Mouse (Mus musculus) Patski (cell line): Measurements from ENCODE around the gene Stx6. TPM values are rescaled to one million over a fixed set of nuclear protein-coding genes. Genes with fewer than 3 reads are reported as not detected.
A peak's percentile ranks its signal among the peaks of the same experiment; 100 is the strongest.

Source experiments
- ATAC-seq: fragments of 100-300 bp; one replicate; pipeline ENCODE4 v1.8.0; 2021
- CTCF ChIA-PET: fragments of 350-600 bp; sonication (Branson Sonifier 250); formaldehyde crosslinking; loops from one replicate; lab custom pipeline; 2022; ENCODE audit warnings: inconsistent platforms; lab: Charles Lee
- POLR2A ChIA-PET: fragments of 350-600 bp; sonication (Branson Sonifier 250); formaldehyde crosslinking; loops from one replicate; lab custom pipeline; 2022; ENCODE audit warnings: antibody characterized with exemption, inconsistent platforms; lab: Charles Lee
- DNase-seq: peaks from one replicate; pipeline ENCODE4 v3.0.0-alpha.2; 2011; ENCODE audit warnings: low read depth, low spot score
- H3K27me3 ChIP-seq: fragments of 371-371 bp; one replicate; pipeline ENCODE4 v1.5.1; 2021
- CTCF ChIP-seq: fragments of 100-300 bp; IDR thresholded peaks from one replicate; pipeline ENCODE4 v1.5.1; 2021
- in situ Hi-C: fragments of 300-500 bp; cut with MboI; formaldehyde crosslinking; loops from 3 replicates; pipeline ENCODE4 v1.11.1; 2018; ENCODE audit warnings: low pct_unique_long_range_greater_than_20kb, mixed read lengths
- polyA plus RNA-seq: library from polyadenylated mRNA; unstranded; gene quantifications from one replicate; pipeline ENCODE4 v1.2.3, GENCODE M21; 2021

Stx6 gene
- polyA plus RNA-seq, 1 experiment from 2014 or later, result 52.1 TPM

DNA sequence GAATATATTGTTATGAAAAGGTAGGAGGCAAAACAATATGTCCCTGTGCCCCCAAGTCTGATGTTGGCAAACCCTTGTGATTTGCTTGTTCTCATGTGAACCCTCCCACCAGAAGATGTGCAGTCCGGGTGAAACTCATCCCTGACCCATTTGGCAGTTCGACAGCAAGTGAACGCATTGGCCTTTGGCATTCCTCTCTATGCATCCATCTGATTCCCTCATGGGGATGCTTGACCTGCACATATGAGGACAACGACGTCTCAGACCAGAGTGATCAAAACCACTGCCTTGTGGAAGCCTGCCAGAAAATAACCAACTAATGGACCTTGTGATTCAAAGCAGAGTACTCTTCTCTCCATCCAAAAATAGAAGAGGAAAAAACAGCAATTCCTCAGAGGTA lies 31.8 kb upstream of the Stx6 start:
- DNase-seq (no peak), ATAC-seq (no peak)
- in situ Hi-C loops, result no loop called here
- ChIA-PET CTCF (interaction anchor here (1.0 kb wide), 1 partner anchor 10 kb away, joined by 4 read pairs; no protein-coding TSS in a partner anchor), POLR2A (no interaction called here)
- no peak for TF ChIP-seq CTCF
- H3K27me3 ChIP-seq, result no peaks in the 10 kb centered on the region

DNA sequence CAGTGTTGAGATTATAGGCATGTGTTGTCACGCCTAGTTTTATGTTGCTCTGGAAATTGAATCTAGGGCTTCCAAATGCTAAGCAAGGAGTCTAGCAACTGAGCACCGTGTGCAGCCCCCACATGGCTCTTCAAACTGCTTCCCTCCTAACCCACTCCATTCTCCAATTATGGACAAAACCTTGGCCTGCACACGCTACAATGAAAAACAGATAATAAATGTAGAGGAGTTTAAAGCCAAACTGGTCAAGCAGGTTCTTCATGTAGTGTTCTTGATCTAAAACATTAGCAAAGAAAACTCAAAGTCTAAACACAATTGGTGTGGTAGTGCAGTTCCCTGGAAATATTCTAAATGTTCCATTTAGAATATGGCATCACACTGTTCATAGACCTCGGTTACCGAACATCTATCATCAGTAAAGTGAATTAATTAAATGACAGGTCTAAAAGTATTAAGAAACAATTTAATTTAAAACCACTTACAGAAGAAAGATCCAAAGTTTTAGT lies 31.0 kb upstream of the Stx6 start:
- TF ChIP-seq CTCF, result no peak
- DNase-seq (no peak), ATAC-seq (no peak)
- POLR2A ChIA-PET, result no interaction called here
- H3K27me3 ChIP-seq, result no peaks in the 10 kb centered on the region
- CTCF ChIA-PET, result no interaction called here
- in situ Hi-C loops, result no loop called here

DNA sequence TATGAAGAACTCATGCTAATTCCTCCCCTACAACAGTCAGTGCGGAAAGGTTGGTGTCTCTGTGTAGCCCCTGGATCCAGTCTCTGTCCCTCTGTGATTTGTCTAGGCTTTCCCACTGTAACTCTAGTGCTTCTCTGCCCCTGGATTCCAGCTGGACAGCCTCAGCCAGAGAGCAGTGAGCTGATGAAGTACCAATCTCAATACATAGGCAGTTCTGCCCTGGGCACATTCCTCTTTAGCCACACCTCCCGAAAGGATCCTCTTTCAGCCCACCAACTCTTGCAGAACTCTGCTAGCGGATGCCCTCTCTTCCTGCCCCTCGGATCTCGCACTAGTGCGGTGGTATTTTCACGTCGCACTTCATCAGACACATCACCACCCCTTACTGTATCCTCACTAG lies 23.6 kb upstream of the Stx6 start:
- H3K27me3 ChIP-seq, result no peaks in the 10 kb centered on the region
- ChIA-PET POLR2A (no interaction called here), CTCF (interaction anchor here (1.0 to 1.1 kb wide), 3 partner anchors 11 to 108 kb away, joined by 3 read pairs; no protein-coding TSS in a partner anchor)
- no peak for TF ChIP-seq CTCF
- no peak for ATAC-seq
- in situ Hi-C loops, result no loop called here
- no peak for DNase-seq

DNA sequence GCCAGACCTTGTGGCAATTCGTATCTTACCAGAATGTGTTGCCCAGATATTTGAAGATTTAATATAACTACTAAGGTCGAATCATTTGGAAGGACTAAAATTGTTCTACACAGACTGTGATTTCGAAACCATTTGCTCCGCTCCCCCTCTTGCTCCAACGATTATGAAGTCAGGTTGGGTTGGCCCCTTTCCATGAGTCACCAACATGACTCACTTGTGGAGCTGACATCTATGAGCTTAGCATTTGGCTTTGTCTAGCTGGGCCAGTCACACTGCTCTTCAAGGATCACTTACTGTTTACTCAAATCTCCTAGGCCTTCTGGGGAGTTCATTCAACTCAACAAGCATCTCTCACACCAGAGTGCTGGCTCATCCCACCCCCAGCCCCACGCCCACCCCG lies 19.7 kb upstream of the Stx6 start:
- in situ Hi-C loops, result no loop called here
- H3K27me3 ChIP-seq, result no peaks in the 10 kb centered on the region
- peak; percentile 87 for DNase-seq
- peak; percentile 91 for ATAC-seq
- no peak for TF ChIP-seq CTCF
- ChIA-PET CTCF (interaction anchor here (1.4 to 3.6 kb wide), 4 partner anchors 9 to 88 kb away, joined by 5 to 11 read pairs (median 6); no protein-coding TSS in a partner anchor), POLR2A (interaction anchor here (0.6 to 1.5 kb wide), 2 partner anchors 27 to 34 kb away, joined by 3 to 8 read pairs; no protein-coding TSS in a partner anchor)

DNA sequence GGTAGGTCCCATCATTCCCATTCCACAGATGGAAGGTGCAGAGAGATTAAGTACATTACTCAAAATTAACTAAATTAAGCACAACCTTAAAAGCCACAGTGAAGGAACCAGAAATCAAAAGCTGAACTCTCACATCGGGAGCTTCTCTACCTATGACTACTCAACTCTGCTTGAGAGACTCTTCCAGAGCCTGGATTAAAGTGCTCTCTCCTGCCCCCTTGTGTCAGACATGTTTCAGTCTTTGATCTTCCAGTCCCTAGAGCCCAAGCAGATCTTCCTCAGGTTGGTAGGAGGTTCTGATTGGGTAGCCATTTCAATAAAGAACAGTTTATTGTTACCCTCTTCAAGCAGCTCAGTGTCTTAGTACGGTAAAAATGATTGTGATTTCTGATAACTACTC lies 18.4 kb upstream of the Stx6 start:
- H3K27me3 ChIP-seq, result no peaks in the 10 kb centered on the region
- in situ Hi-C loops, result no loop called here
- ChIA-PET CTCF (interaction anchor here (1.2 to 3.6 kb wide), 3 partner anchors 17 to 89 kb away, joined by 3 to 11 read pairs (median 5); partner anchors contain the start of gene Ier5), POLR2A (interaction anchor here (1.4 kb wide), 1 partner anchor 43 kb away, joined by 3 read pairs; no protein-coding TSS in a partner anchor)
- peak; percentile 64 for TF ChIP-seq CTCF
- DNase-seq, result no peak
- ATAC-seq, result no peak

DNA sequence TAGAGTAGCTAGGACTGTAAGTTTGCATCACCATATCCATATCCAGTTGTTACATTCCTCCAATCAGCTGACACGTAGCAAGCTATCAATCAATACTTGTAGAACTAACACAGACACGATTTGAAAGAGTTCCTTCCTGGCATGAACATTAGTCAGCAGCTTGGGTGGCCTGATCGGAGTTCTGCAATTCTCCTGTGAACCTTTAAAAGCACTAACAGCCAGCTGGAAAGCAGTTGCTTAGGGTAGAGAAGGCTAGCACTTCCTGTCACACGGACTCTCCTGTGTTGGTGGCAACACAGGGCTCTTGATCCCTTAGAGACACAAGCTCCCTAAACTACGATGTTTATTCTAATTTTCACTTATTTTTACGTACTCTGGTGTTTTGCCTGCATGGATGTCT lies 12.9 kb upstream of the Stx6 start:
- CTCF ChIA-PET, result interaction anchor here (1.0 to 1.9 kb wide), 7 partner anchors 9 to 97 kb away, joined by 3 to 5 read pairs (median 3); partner anchors contain the start of gene Stx6
- peak; percentile 31 for ATAC-seq
- DNase-seq, result no peak
- POLR2A ChIA-PET, result interaction anchor here (0.7 to 2.7 kb wide), 4 partner anchors 11 to 94 kb away, joined by 3 to 12 read pairs (median 4); partner anchors contain the start of gene Ier5
- in situ Hi-C loops, result no loop called here
- H3K27me3 ChIP-seq, result no peaks in the 10 kb centered on the region
- no peak for TF ChIP-seq CTCF

DNA sequence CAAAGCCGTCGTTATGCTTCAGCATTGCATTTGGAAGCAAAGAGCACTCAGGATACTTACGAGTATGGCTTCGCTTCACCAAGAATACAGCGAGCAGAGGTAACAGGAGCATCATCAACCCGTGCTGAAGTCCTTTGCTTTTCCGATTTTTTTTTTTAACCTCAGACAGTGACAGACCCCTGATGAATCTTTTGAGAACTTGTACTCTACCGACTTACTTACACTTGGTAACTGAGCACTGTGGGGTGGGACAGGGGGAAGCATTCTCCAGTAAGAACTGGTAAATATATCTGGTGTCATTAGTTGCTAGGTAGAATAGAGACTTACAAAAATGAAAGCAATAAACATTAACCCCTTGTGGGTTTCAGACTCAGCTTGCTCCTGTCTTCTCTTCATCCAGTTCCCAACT lies 11.9 kb upstream of the Stx6 start, which contains the start of gene Mr1:
Gene Mr1, minus strand, starts transcription at position 243 of the 409 bp plus-strand sequence.
- in situ Hi-C loops, result no loop called here
- CTCF ChIA-PET, result interaction anchor here (1.3 to 1.6 kb wide), 2 partner anchors 8 to 98 kb away, joined by 3 to 6 read pairs; no protein-coding TSS in a partner anchor
- no peak for DNase-seq
- H3K27me3 ChIP-seq, result no peaks in the 10 kb centered on the region
- no peak for TF ChIP-seq CTCF
- POLR2A ChIA-PET, result interaction anchor here (1.2 to 2.7 kb wide), 2 partner anchors 48 to 95 kb away, joined by 3 to 12 read pairs; partner anchors contain the start of gene Ier5
- ATAC-seq, result peak; percentile 88

DNA sequence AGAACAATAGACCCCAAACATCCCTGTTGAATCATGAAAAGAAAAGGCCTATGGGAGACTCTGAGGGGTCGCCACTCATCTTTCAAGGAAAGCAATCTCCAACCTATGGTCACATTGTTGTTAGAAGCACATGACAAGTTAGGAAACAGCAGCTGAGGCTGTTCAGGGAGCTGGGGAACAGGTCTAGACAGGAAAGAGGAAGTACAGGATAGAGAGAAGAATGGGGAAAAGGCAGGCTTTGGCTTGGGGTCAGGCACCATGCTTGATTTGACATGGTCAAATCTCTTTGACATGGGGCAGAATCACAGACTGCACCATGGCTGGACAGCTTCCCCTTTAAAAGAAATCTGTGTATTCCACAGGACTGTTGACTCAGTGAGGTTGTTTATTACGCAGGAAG lies 11.3 kb upstream of the Stx6 start:
- in situ Hi-C loops, result no loop called here
- POLR2A ChIA-PET, result interaction anchor here (1.2 to 2.7 kb wide), 2 partner anchors 48 to 96 kb away, joined by 3 to 12 read pairs; partner anchors contain the start of gene Ier5
- H3K27me3 ChIP-seq, result no peaks in the 10 kb centered on the region

DNA sequence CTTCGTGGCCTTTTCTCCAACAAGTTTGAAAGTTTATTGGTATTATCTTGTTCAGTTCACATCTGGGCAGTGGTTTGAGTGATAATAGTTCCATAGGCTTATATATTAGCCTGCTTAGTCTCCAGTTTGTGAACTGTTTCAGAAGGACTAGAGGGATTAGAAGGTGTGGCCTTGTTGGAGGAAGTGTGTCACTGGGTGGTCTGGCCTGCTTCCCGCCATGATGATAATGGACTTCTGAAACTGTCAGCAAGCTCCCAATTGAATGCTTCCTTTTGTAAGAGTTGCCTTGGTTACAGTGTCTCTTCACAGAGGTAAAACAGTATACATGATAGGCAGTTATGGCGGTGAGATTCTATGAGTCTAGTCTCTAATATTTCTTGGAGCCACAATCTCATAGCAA lies 9.1 kb upstream of the Stx6 start:
- no peak for ATAC-seq

More for the DNA sequence above, 11.3 kb upstream of the Stx6 start:
- no peak for ATAC-seq
- CTCF ChIA-PET, result interaction anchor here (1.6 kb wide), 1 partner anchor 9 kb away, joined by 6 read pairs; no protein-coding TSS in a partner anchor
- DNase-seq, result no peak
- TF ChIP-seq CTCF, result no peak

DNA sequence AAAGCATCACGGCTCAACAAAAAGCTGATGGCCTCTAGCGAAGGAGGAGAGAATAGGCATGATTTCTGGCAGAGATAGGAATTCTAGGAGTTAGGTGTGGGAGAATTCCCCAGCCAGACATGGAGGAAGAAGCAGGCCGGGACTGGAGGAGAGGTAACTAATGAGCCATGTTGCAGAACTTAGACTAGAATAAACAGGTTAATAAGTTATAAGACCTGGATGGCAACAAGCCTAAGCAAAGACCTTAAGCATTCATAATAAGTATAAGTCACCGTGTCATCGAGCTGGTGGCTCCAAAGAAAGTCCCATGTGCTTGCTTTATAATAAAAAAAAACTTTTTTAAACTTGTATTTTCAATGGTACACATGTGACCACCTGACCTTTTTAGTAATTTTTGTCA lies 7.7 kb upstream of the Stx6 start:
- no peak for DNase-seq
- CTCF ChIA-PET, result no interaction called here
- POLR2A ChIA-PET, result no interaction called here
- TF ChIP-seq CTCF, result no peak
- in situ Hi-C loops, result no loop called here
- H3K27me3 ChIP-seq, result no peaks in the 10 kb centered on the region
- no peak for ATAC-seq

More for the DNA sequence above, 9.1 kb upstream of the Stx6 start:
- in situ Hi-C loops, result no loop called here
- H3K27me3 ChIP-seq, result no peaks in the 10 kb centered on the region
- POLR2A ChIA-PET, result no interaction called here
- DNase-seq, result no peak
- CTCF ChIA-PET, result interaction anchor here (1.0 kb wide), 1 partner anchor 59 kb away, joined by 3 read pairs; no protein-coding TSS in a partner anchor
- TF ChIP-seq CTCF, result no peak

DNA sequence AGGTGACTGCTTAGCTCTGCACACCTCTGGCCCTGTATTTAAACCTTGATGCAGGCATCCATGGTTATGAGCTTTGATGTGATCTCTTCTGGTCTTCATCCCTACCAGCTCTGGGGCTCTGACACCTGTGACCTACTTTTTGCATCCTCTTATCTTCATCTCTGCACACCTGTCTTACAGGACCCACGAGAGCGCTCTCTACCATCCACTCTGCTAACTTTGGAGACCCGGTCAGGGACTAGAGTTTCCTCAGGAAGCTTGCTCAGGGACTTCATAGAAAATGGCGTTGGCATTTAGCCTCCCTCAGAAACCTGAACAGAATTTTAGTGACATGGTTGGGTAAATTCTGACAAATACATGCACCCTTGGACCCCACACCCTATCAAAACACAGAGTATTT lies 4.6 kb upstream of the Stx6 start:
- no peaks in the 10 kb centered on the region for H3K27me3 ChIP-seq
- in situ Hi-C loops, result no loop called here
- DNase-seq (no peak), ATAC-seq (no peak)
- CTCF ChIA-PET, result interaction anchor here (0.9 to 1.9 kb wide), 2 partner anchors 9 to 30 kb away, joined by 3 to 5 read pairs; no protein-coding TSS in a partner anchor
- POLR2A ChIA-PET, result interaction anchor here (0.7 kb wide), 1 partner anchor 65 kb away, joined by 3 read pairs; no protein-coding TSS in a partner anchor
- TF ChIP-seq CTCF, result no peak
